Mouse (Mus musculus): ENCODE results near the gene Hmcn2. TPM values are rescaled to one million over a fixed set of nuclear protein-coding genes. Genes with fewer than 3 reads are reported as not detected.

The Hmcn2 gene
- total and polyA plus RNA-seq, 3 experiments, result 7.2 to 24.3 (median 8.3) TPM

GRCm38 (mm10) chr2:31356771-31357170, 42.6 kb downstream of the Hmcn2 start:
- TF ChIP-seq CTCF (IDR thresholded peaks at IDR 0.05), result no peak
- no peak for TF ChIP-seq POLR2A (IDR thresholded peaks at IDR 0.05; ENCODE audit: insufficient read depth, low read depth, low read length)
- no peak for TF ChIP-seq EP300 (IDR thresholded peaks at IDR 0.05; ENCODE audit: insufficient read depth, low read depth, low read length)
- Histone ChIP-seq H3K79me2 (replicated peaks; ENCODE audit: control insufficient read depth, insufficient read depth, low read length) (no peaks in the 10 kb centered on the region), H3K4me1 (ENCODE audit: control insufficient read depth, insufficient read depth, low read length) (no peaks in the 10 kb centered on the region), H3K27me3 (ENCODE audit: control insufficient read depth, insufficient read depth, low read length) (no peaks in the 10 kb centered on the region), H3K27ac (no peak overlapping the region), H3K4me3 (no peak overlapping the region), H3K36me3 (ENCODE audit: control insufficient read depth, insufficient read depth, low read length) (no peaks in the 10 kb centered on the region), H3K9ac (ENCODE audit: low read depth, low read length) (no peak overlapping the region)
- WGBS, result 75% methylated on average over 5 of the region's 5 CpGs
- intact Hi-C loops (cut with DNase I), result no loop called here
- no peak for DNase-seq

GRCm38 (mm10) chr2:31359316-31359715, 45.1 kb downstream of the Hmcn2 start:
- intact Hi-C loops (cut with DNase I), result no loop called here
- Histone ChIP-seq H3K36me3 (ENCODE audit: control insufficient read depth, insufficient read depth, low read length) (no peaks in the 10 kb centered on the region), H3K4me1 (ENCODE audit: control insufficient read depth, insufficient read depth, low read length) (no peaks in the 10 kb centered on the region), H3K79me2 (replicated peaks; ENCODE audit: control insufficient read depth, insufficient read depth, low read length) (no peaks in the 10 kb centered on the region), H3K9ac (ENCODE audit: low read depth, low read length) (no peak overlapping the region), H3K4me3 (no peak overlapping the region), H3K27me3 (ENCODE audit: control insufficient read depth, insufficient read depth, low read length) (no peaks in the 10 kb centered on the region), H3K27ac (no peak overlapping the region)
- WGBS, result 73% methylated on average over 7 of the region's 7 CpGs
- no peak for TF ChIP-seq CTCF (IDR thresholded peaks at IDR 0.05)
- TF ChIP-seq POLR2A (IDR thresholded peaks at IDR 0.05; ENCODE audit: insufficient read depth, low read depth, low read length), result no peak
- TF ChIP-seq EP300 (IDR thresholded peaks at IDR 0.05; ENCODE audit: insufficient read depth, low read depth, low read length), result no peak
- no peak for DNase-seq

- DNase-seq, result peak in 1 of 2 experiments; percentile 36
- no peaks in the 10 kb centered on the region for H3K4me1 ChIP-seq (ENCODE audit: control insufficient read depth, insufficient read depth, low read length)
- H3K79me2 ChIP-seq (replicated peaks; ENCODE audit: control insufficient read depth, insufficient read depth, low read length), result no peaks in the 10 kb centered on the region
- no peaks in the 10 kb centered on the region for H3K36me3 ChIP-seq (ENCODE audit: control insufficient read depth, insufficient read depth, low read length)
- no peak overlapping the region for H3K9ac ChIP-seq (ENCODE audit: low read depth, low read length)
- no peaks in the 10 kb centered on the region for H3K27me3 ChIP-seq (ENCODE audit: control insufficient read depth, insufficient read depth, low read length)
- no peak overlapping the region for H3K27ac ChIP-seq
- H3K4me3 ChIP-seq, result no peak overlapping the region
- 68% methylated on average over 7 of the region's 7 CpGs for WGBS
- TF ChIP-seq CTCF (IDR thresholded peaks at IDR 0.05), result no peak
- no peak for TF ChIP-seq EP300 (IDR thresholded peaks at IDR 0.05; ENCODE audit: insufficient read depth, low read depth, low read length)
- no peak for TF ChIP-seq POLR2A (IDR thresholded peaks at IDR 0.05; ENCODE audit: insufficient read depth, low read depth, low read length)
- intact Hi-C loops (cut with DNase I), result no loop called here
Observed at GRCm38 (mm10) chr2:31367186-31367585, 53.0 kb downstream of the Hmcn2 start.

- peak; percentile 54 to 73 for DNase-seq
- H3K9ac ChIP-seq (ENCODE audit: low read depth, low read length), result no peak overlapping the region
- H3K27ac ChIP-seq, result no peak overlapping the region
- intact Hi-C loops (cut with DNase I), result no loop called here
- no peaks in the 10 kb centered on the region for H3K27me3 ChIP-seq (ENCODE audit: control insufficient read depth, insufficient read depth, low read length)
- H3K79me2 ChIP-seq (replicated peaks; ENCODE audit: control insufficient read depth, insufficient read depth, low read length), result no peaks in the 10 kb centered on the region
- no peak overlapping the region for H3K4me3 ChIP-seq
- no peaks in the 10 kb centered on the region for H3K36me3 ChIP-seq (ENCODE audit: control insufficient read depth, insufficient read depth, low read length)
- 66% methylated on average over 9 of the region's 9 CpGs for WGBS
- TF ChIP-seq POLR2A (IDR thresholded peaks at IDR 0.05; ENCODE audit: insufficient read depth, low read depth, low read length) (no peak), CTCF (IDR thresholded peaks at IDR 0.05) (no peak), EP300 (IDR thresholded peaks at IDR 0.05; ENCODE audit: insufficient read depth, low read depth, low read length) (no peak)
- no peaks in the 10 kb centered on the region for H3K4me1 ChIP-seq (ENCODE audit: control insufficient read depth, insufficient read depth, low read length)
Observed at GRCm38 (mm10) chr2:31371396-31371795, 57.2 kb downstream of the Hmcn2 start.

- 93% methylated on average over 4 of the region's 4 CpGs for WGBS
- intact Hi-C loops (cut with DNase I), result no loop called here
- no peak for TF ChIP-seq POLR2A (IDR thresholded peaks at IDR 0.05; ENCODE audit: insufficient read depth, low read depth, low read length)
- TF ChIP-seq CTCF (IDR thresholded peaks at IDR 0.05), result no peak
- no peak for TF ChIP-seq EP300 (IDR thresholded peaks at IDR 0.05; ENCODE audit: insufficient read depth, low read depth, low read length)
- no peaks in the 10 kb centered on the region for H3K79me2 ChIP-seq (replicated peaks; ENCODE audit: control insufficient read depth, insufficient read depth, low read length)
- H3K27ac ChIP-seq, result no peak overlapping the region
- H3K4me3 ChIP-seq, result no peak overlapping the region
- no peaks in the 10 kb centered on the region for H3K36me3 ChIP-seq (ENCODE audit: control insufficient read depth, insufficient read depth, low read length)
- no peaks in the 10 kb centered on the region for H3K4me1 ChIP-seq (ENCODE audit: control insufficient read depth, insufficient read depth, low read length)
- no peak for DNase-seq
- H3K27me3 ChIP-seq (ENCODE audit: control insufficient read depth, insufficient read depth, low read length), result no peaks in the 10 kb centered on the region
- H3K9ac ChIP-seq (ENCODE audit: low read depth, low read length), result no peak overlapping the region
Observed at GRCm38 (mm10) chr2:31372186-31372585, 58.0 kb downstream of the Hmcn2 start.

- no peak overlapping the region for H3K4me3 ChIP-seq
- peak; percentile 45 to 61 for DNase-seq
- intact Hi-C loops (cut with DNase I), result no loop called here
- H3K27me3 ChIP-seq (ENCODE audit: control insufficient read depth, insufficient read depth, low read length), result no peaks in the 10 kb centered on the region
- TF ChIP-seq CTCF (IDR thresholded peaks at IDR 0.05), result no peak
- WGBS, result 61% methylated on average over 1 of the region's 1 CpGs
- no peaks in the 10 kb centered on the region for H3K36me3 ChIP-seq (ENCODE audit: control insufficient read depth, insufficient read depth, low read length)
- H3K4me1 ChIP-seq (ENCODE audit: control insufficient read depth, insufficient read depth, low read length), result no peaks in the 10 kb centered on the region
- no peak overlapping the region for H3K27ac ChIP-seq
- no peak overlapping the region for H3K9ac ChIP-seq (ENCODE audit: low read depth, low read length)
- H3K79me2 ChIP-seq (replicated peaks; ENCODE audit: control insufficient read depth, insufficient read depth, low read length), result no peaks in the 10 kb centered on the region
Observed at GRCm38 (mm10) chr2:31374415-31374814, 60.2 kb downstream of the Hmcn2 start.

All from heart, adult 2 months (tissue).